Mouse (Mus musculus): ENCODE results near the gene Dnah12.

GRCm38 (mm10) chr14:26813871-26814270 is 120.8 kb downstream of the Dnah12 start:
- TF ChIP-seq GATA1 (IDR thresholded peaks at IDR 0.05; ENCODE audit: borderline replicate concordance, low read length) (no peak), FLI1 (IDR thresholded peaks at IDR 0.05; ENCODE audit: low read length) (no peak)

Measured in megakaryocyte, embryonic 14.5 days (primary cell).